ENCODE assay signal across 9 mouse cellular contexts in the genomic region with DNA sequence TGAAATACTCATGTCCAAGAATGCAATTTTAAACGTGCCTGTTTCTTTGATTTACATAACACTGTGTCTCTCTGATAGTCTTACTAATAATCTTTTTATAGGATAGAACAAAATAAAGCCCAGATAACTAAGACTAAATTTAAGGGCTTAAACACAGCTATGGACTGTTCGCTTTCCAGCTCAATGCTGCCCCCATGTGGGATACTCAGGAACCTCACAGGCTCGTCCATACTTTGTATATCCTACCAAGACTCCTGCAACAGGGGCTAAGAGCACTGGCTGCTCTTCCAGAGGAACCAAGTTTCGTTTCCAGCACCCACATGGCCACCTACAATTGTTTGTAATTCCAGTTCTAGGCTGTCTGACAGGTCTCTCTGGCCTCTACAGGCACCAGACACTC. TPM values are rescaled to one million over a fixed set of nuclear protein-coding genes. Genes with fewer than 3 reads are reported as not detected.
DNase-seq lines count a peak whose midpoint lies in the region; ATAC-seq and TF ChIP-seq lines count a peak whose summit lies in the region.
"Had no signal": no experiment of that assay in that cellular context is flagged by ENCODE, and none has a peak within 500 bp of the region (broad histone marks: within the 10 kb centered on the region; RNA-seq: fewer than 3 reads in every experiment).

No protein-coding gene starts in this region.

- DNase-seq in cerebellum, adult 18-20 months, result peak; percentile 10 to 30
- no peak for DNase-seq in cerebellum, adult 11 months
- peak; percentile 21 for DNase-seq in right cerebral cortex, adult 18-20 months
- DNase-seq in right cerebral cortex, postnatal 36 days (ENCODE audit: low spot score in 2 of 2), result no peak
- peak; percentile 46 for DNase-seq in embryo, embryonic 9.5 days (ENCODE audit: extremely low spot score)
- DNase-seq in kidney, postnatal 25 days, result peak; percentile 60 to 81

- no peak for TF ChIP-seq POLR2A in small intestine, adult 2 months (IDR thresholded peaks at IDR 0.05; ENCODE audit: low read depth, low read length)

- no peak overlapping the region for H3K4me2 ChIP-seq in lung, embryonic 16.5 days (ENCODE audit: low read depth, low read length)
- H3K4me2 ChIP-seq: limb, embryonic 15.5 days had no signal

- no peak overlapping the region for H3K9ac ChIP-seq in lung, embryonic 16.5 days (ENCODE audit: low read length)
- H3K9ac ChIP-seq: limb, embryonic 15.5 days had no signal

- peak; percentile 69; the same call in 1 of the 2 replicates for ATAC-seq in lung, embryonic 16.5 days (ENCODE audit: low read depth)

- H3K4me3 ChIP-seq in lung, embryonic 16.5 days (ENCODE audit: low read length), result no peak overlapping the region
- no peak overlapping the region for H3K4me3 ChIP-seq in small intestine, adult 2 months (ENCODE audit: low read depth, low read length)
- H3K4me3 ChIP-seq: limb, embryonic 15.5 days had no signal

- no peaks in the 10 kb centered on the region for H3K9me3 ChIP-seq in lung, embryonic 16.5 days (ENCODE audit: control insufficient read depth, low read length)
- H3K9me3 ChIP-seq: limb, embryonic 15.5 days had no signal

- WGBS in lung, embryonic 16.5 days, result 18% methylated on average over 4 of the region's 4 CpGs
- 34% methylated on average over 4 of the region's 4 CpGs for WGBS in small intestine, adult 2 months

- peak; percentile 52; the same call in 1 of the 2 replicates for TF ChIP-seq CTCF in small intestine, adult 2 months (IDR thresholded peaks at IDR 0.05; ENCODE audit: extremely low read depth, insufficient read length, insufficient replicate concordance, low read depth, low read length)

- no peaks in the 10 kb centered on the region for H3K4me1 ChIP-seq in lung, embryonic 16.5 days (replicated peaks; ENCODE audit: control insufficient read depth, insufficient read depth, low read length)
- no peaks in the 10 kb centered on the region for H3K4me1 ChIP-seq in small intestine, adult 2 months (ENCODE audit: control insufficient read depth, insufficient read depth, insufficient read length, low read length)
- H3K4me1 ChIP-seq: limb, embryonic 15.5 days had no signal

- H3K27me3 ChIP-seq in lung, embryonic 16.5 days (ENCODE audit: control insufficient read depth, insufficient read depth, low read depth, low read length), result no peaks in the 10 kb centered on the region
- no peaks in the 10 kb centered on the region for H3K27me3 ChIP-seq in small intestine, adult 2 months (ENCODE audit: control insufficient read depth, insufficient read depth, low read length)

- H3K36me3 ChIP-seq in lung, embryonic 16.5 days (ENCODE audit: control insufficient read depth, insufficient read depth, low read length), result no peaks in the 10 kb centered on the region
- H3K36me3 ChIP-seq in small intestine, adult 2 months (ENCODE audit: control insufficient read depth, insufficient read depth, low read length), result no peaks in the 10 kb centered on the region
- H3K36me3 ChIP-seq: limb, embryonic 15.5 days had no signal

- H3K27ac ChIP-seq in lung, embryonic 16.5 days (ENCODE audit: low read length), result no peak overlapping the region
- H3K27ac ChIP-seq in small intestine, adult 2 months (ENCODE audit: insufficient read depth, low read depth, low read length), result no peak overlapping the region
- H3K27ac ChIP-seq: limb, embryonic 15.5 days had no signal

RNA-seq across cellular contexts. Expression of gene Alox12e, which starts 12.0 kb away (rescaled TPM):
- 0.35 and 1.1 TPM in 2 replicates for polyA plus RNA-seq in lung, embryonic 16.5 days (2015; fragmentation: Nextera tagmentation; extraction: Ambion mirVana)
- polyA plus RNA-seq in small intestine, adult 2 months (2012; rRNA removed), result 0.24 and 0.51 TPM in 2 replicates

RNA-seq across cellular contexts. Expression of gene Alox15, which starts 17.4 kb away (rescaled TPM):
- polyA plus RNA-seq in lung, embryonic 16.5 days (2015; fragmentation: Nextera tagmentation; extraction: Ambion mirVana), result 0.70 and 0.72 TPM in 2 replicates
- 3.2 and 8.7 TPM in 2 replicates for polyA plus RNA-seq in small intestine, adult 2 months (2012; rRNA removed)

Comparison
In these comparisons a context has a peak if more than half of its experiments do, and no peak if none do; other contexts are left out.
1. DNase-seq: peak in cerebellum, adult 18-20 months (2 of 2), right cerebral cortex, adult 18-20 months (single experiment), embryo, embryonic 9.5 days (single experiment) and kidney, postnatal 25 days (2 of 2); none in cerebellum, adult 11 months (single experiment) and right cerebral cortex, postnatal 36 days (0 of 2).